Mouse (Mus musculus) regulatory T cell (primary cell): ENCODE data around the gene Ssh3.

Experiments
- in situ Hi-C: fragments of 300-600 bp; cut with MboI, MseI; formaldehyde crosslinking; loops from one replicate; pipeline ENCODE4 v1.15.1; 2025; ENCODE audit warnings: high pct_unique_total_duplicates

Gene Ssh3

DNA sequence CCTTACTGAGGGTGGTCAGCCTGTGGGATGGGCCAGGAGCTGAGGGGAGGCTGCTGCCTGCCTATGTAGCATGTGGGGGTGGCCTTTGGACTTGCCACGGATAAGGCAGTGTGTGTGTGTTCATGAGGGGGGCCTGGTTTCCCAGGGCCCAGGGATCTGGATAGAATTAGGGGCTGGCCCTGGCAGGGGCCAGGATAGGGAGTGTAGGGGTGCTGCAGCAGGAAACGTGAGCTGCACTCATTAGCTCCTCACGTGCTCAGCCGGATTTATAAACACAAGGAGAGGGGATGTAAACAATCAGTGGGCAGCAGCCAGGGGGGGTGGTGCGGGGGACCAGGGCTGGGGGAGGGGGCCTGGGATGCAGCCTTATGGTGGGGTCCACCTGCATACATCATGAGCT lies 51.8 kb downstream of the Ssh3 start:
- in situ Hi-C loops = no loop called here

DNA sequence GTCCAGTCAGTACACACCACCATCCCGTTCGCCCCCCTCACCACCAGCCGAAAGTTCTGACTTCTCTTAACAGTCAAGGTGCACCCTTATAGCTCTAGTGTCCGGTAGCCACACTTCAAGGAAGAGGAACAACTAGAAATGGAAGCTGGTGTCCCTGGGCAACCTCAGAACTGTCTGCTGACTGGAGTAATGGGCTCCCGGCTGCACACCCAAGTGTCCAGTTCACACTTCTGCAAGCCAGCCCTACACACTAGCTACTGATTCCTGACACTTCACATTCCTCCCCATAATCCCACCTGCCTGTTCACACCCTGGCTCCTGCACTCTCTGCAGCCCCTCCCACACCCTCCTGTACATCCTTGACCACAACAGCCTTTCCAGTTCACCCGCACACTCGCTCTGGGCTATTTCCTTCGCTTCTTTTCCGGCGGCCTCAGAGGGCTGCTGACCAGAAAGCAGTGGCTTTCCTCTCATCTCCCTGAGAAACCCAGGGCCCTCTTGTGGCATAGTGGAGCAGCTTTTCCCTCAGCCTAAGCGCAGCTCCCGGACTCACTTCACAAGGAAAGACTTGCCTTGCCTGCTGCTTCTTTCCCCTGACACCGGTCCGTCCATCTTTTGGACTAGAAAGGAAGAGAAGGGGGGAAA lies 52.8 kb downstream of the Ssh3 start:
- in situ Hi-C loops = no loop called here

DNA sequence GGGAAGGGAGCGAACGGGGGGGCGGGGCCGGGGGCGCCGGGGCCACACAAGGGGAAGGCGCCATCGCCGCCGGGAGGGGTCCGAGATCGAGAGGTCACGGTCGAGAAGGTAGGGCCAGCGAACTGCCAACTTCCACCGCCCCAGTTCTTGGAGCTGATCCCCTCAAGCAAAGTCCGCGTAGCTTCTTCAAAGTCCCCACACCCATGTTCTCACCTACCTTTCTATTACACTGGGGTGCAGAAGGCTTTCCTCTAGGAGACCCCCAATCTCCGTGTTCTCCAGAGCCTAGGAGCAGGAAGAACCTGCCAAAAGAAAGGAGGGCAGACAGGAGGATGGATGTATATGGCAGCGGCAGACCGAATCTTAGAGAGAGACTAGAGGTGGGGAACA lies 53.5 kb downstream of the Ssh3 start:
- in situ Hi-C loops = no loop called here

GRCm38 (mm10) chr19:4214771-4215450 lies 54.1 kb downstream of the Ssh3 start:
- in situ Hi-C loops = no loop called here

DNA sequence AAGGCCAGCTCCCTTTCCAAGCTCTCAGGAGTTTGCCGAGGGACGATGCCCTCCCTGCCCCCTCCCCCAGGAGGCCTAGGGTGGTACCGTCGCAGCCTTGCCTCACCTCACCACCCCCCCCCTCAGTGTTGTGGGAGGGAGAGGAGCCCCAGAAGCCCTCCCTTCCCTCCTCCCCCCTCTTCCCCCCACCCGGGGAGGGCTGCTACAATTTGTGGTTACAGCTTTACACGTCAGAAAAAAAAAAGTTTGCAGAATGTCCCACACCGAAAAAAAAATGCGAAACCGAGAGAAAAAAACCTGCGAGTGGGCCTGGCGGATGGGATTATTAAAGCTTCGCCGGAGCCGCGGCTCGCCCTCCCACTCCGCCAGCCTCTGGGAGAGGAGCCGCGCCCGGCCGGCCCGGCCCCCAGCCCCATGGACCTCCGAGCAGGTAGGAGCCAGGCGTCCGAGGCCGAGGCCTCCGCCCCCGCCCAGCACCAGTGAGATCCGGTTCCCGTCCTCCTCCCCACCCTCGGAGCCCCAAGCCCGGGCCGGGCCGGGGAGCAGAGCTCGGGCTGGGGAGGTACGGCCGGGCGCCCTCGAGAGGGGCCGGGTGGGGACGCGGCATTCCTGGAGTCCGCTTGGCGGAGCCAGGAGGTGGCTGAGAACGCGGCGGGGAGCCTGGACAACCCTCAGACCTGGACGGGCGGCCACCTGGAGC lies 54.8 kb downstream of the Ssh3 start, which contains the start of the genes Clcf1 and AC109138.7:
Gene Clcf1 (plus strand): TSS at position 168 of the 700 bp plus-strand sequence.
Gene AC109138.7 (plus strand): TSS at position 287 of the 700 bp plus-strand sequence.
- in situ Hi-C loops = no loop called here

DNA sequence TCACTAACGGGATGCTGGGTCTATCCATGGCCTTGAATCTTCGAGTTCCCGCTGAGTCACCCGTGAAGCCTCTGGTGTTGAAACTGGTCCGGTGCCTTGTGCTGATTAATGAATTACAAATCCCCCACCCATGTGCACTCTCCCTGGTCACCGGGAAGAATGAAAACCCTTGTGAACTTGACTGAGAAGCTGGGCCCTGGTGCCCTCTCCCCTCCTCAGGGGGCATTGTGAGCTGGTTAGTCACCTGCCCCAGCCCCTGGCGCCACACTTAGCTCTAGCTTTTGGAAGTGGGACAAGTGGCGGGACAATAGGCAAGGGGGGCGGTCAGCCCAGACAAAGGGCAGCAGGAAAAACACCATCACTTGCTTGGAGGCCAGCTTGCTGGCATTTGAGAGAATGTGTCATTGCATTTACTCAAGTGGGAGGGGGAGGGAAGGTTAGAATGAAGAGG lies 55.4 kb downstream of the Ssh3 start:
- in situ Hi-C loops = no loop called here

- in situ Hi-C loops = no loop called here
These were observed 56.9 kb downstream of the Ssh3 start for GRCm38 (mm10) chr19:4211891-4212588.
